Mouse (Mus musculus) kidney, embryonic 14.5 days (tissue): ENCODE results near the gene Rexo1. TPM values are rescaled to one million over a fixed set of nuclear protein-coding genes. Genes with fewer than 3 reads are reported as not detected.

Experiments used
- ATAC-seq: fragments of 200-750 bp; cut with Nextera tagmentation; 2 replicates; pipeline ENCODE4 v1.8.0; 2017; ENCODE audit warnings: moderate number of reproducible peaks, mild to moderate bottlenecking, moderate TSS enrichment, moderate library complexity; ENCODE audit not compliant: low FRiP score, low TSS enrichment
- H3K27ac ChIP-seq: fragments of 300-500 bp; sonication (generic); 2 replicates; pipeline ENCODE4 v1.5.1; 2014; ENCODE audit warnings: low read depth, mild to moderate bottlenecking, low read length, moderate library complexity, mixed read lengths
- H3K27me3 ChIP-seq: fragments of 300-500 bp; sonication (generic); 2 replicates; pipeline ENCODE4 v1.6.1; 2014; ENCODE audit warnings: mild to moderate bottlenecking, low read length; ENCODE audit not compliant: control insufficient read depth, insufficient read depth
- H3K36me3 ChIP-seq: fragments of 300-500 bp; sonication (generic); 2 replicates; pipeline ENCODE4 v1.6.1; 2014; ENCODE audit warnings: low read length, mixed read lengths; ENCODE audit not compliant: control insufficient read depth, insufficient read depth
- H3K4me1 ChIP-seq: fragments of 300-500 bp; sonication (generic); 2 replicates; pipeline ENCODE4 v1.6.1; 2014; ENCODE audit warnings: low read length, mixed read lengths; ENCODE audit not compliant: control insufficient read depth, insufficient read depth
- H3K4me2 ChIP-seq: fragments of 300-500 bp; sonication (generic); replicated peaks from 2 replicates; pipeline ENCODE4 v1.6.1; 2014; ENCODE audit warnings: low read depth, mild to moderate bottlenecking, low read length
- H3K4me3 ChIP-seq: fragments of 300-500 bp; sonication (generic); 2 replicates; pipeline ENCODE4 v1.5.1; 2014; ENCODE audit warnings: mild to moderate bottlenecking, low read length
- H3K9ac ChIP-seq: fragments of 300-500 bp; sonication (generic); 2 replicates; pipeline ENCODE4 v1.6.1; 2014; ENCODE audit warnings: low read depth, mild to moderate bottlenecking, low read length, moderate library complexity
- H3K9me3 ChIP-seq: fragments of 300-500 bp; sonication (generic); 2 replicates; pipeline ENCODE4 v1.6.1; 2016; ENCODE audit warnings: low read length; ENCODE audit not compliant: control insufficient read depth
- WGBS: fragments of 180-500 bp; shearing (Covaris S2); extraction: QIAGEN DNeasy Blood & Tissue Kit; methylation state at CpG from one replicate; pipeline ENCODE4 v1.1.7; 2014; 5-methylcytosine and 5-hydroxymethylcytosine counted together
- polyA plus RNA-seq: library from polyadenylated mRNA; unstranded; fragments of >200 nt; fragmentation: Nextera tagmentation; extraction: Ambion mirVana; gene quantifications from 2 replicates; pipeline ENCODE4 v1.2.1, GENCODE M21; 2014

The Rexo1 gene
- polyA plus RNA-seq, 1 experiment from 2014 or later = 31.3 TPM

GRCm38 (mm10) chr10:80509412-80510272 is 51.7 kb downstream of the Rexo1 start:
- peak; percentile 64; the same call in 1 of the 2 replicates for ATAC-seq
- Histone ChIP-seq H3K4me2 (peak overlapping the region; percentile 51), H3K27ac (no peak overlapping the region), H3K9ac (peak overlapping the region; percentile 24; the same call in 1 of the 2 replicates), H3K4me3 (peak overlapping the region; percentile 20; the same call in 1 of the 2 replicates), H3K27me3 (peaks cover 61% of the 10 kb centered on the region), H3K4me1 (no peaks in the 10 kb centered on the region), H3K36me3 (no peaks in the 10 kb centered on the region), H3K9me3 (no peaks in the 10 kb centered on the region)
- 7% methylated on average over 20 of the region's 20 CpGs for WGBS

- H3K4me3 ChIP-seq = no peak overlapping the region
- no peaks in the 10 kb centered on the region for H3K36me3 ChIP-seq
- no peak overlapping the region for H3K9ac ChIP-seq
- ATAC-seq = no peak
- H3K27me3 ChIP-seq = peaks cover 63% of the 10 kb centered on the region
- WGBS = 0% methylated on average over 11 of the region's 11 CpGs
- H3K4me2 ChIP-seq = no peak overlapping the region
- H3K9me3 ChIP-seq = no peaks in the 10 kb centered on the region
- H3K27ac ChIP-seq = no peak overlapping the region
- H3K4me1 ChIP-seq = no peaks in the 10 kb centered on the region
Measured at GRCm38 (mm10) chr10:80506222-80506621, 55.1 kb downstream of the Rexo1 start.

- H3K4me3 ChIP-seq = no peak overlapping the region
- no peak overlapping the region for H3K4me2 ChIP-seq
- no peak overlapping the region for H3K27ac ChIP-seq
- H3K9ac ChIP-seq = no peak overlapping the region
- H3K9me3 ChIP-seq = no peaks in the 10 kb centered on the region
- no peak for ATAC-seq
- 0% methylated on average over 9 of the region's 9 CpGs for WGBS
- H3K27me3 ChIP-seq = peaks cover 69% of the 10 kb centered on the region
- H3K4me1 ChIP-seq = no peaks in the 10 kb centered on the region
- H3K36me3 ChIP-seq = no peaks in the 10 kb centered on the region
Measured at GRCm38 (mm10) chr10:80504724-80505123, 56.6 kb downstream of the Rexo1 start.

GRCm38 (mm10) chr10:80503599-80504220 is 57.6 kb downstream of the Rexo1 start:
- Histone ChIP-seq H3K27me3 (peaks cover 76% of the 10 kb centered on the region), H3K36me3 (no peaks in the 10 kb centered on the region), H3K4me1 (no peaks in the 10 kb centered on the region), H3K9me3 (no peaks in the 10 kb centered on the region), H3K4me2 (no peak overlapping the region), H3K9ac (no peak overlapping the region), H3K4me3 (no peak overlapping the region), H3K27ac (no peak overlapping the region)
- no peak for ATAC-seq
- WGBS = 2% methylated on average over 27 of the region's 27 CpGs

GRCm38 (mm10) chr10:80502819-80503314 is 58.5 kb downstream of the Rexo1 start:
- H3K27ac ChIP-seq = no peak overlapping the region
- no peaks in the 10 kb centered on the region for H3K36me3 ChIP-seq
- H3K4me2 ChIP-seq = no peak overlapping the region
- no peak overlapping the region for H3K9ac ChIP-seq
- no peak for ATAC-seq
- WGBS = 1% methylated on average over 22 of the region's 22 CpGs
- peaks cover 82% of the 10 kb centered on the region for H3K27me3 ChIP-seq
- no peak overlapping the region; the same call in 1 of the 2 replicates for H3K4me3 ChIP-seq
- no peaks in the 10 kb centered on the region for H3K9me3 ChIP-seq
- no peaks in the 10 kb centered on the region for H3K4me1 ChIP-seq

- H3K27ac ChIP-seq = no peak overlapping the region
- H3K9me3 ChIP-seq = no peaks in the 10 kb centered on the region
- H3K9ac ChIP-seq = no peak overlapping the region
- H3K4me2 ChIP-seq = no peak overlapping the region
- H3K27me3 ChIP-seq = peaks cover 84% of the 10 kb centered on the region
- no peak for ATAC-seq
- no peaks in the 10 kb centered on the region for H3K4me1 ChIP-seq
- H3K4me3 ChIP-seq = no peak overlapping the region; the same call in 1 of the 2 replicates
- H3K36me3 ChIP-seq = no peaks in the 10 kb centered on the region
- WGBS = 1% methylated on average over 7 of the region's 7 CpGs
Measured at GRCm38 (mm10) chr10:80502291-80502690, 59.1 kb downstream of the Rexo1 start.

- no peak for ATAC-seq
- under 1% methylated on average over 20 of the region's 20 CpGs for WGBS
- no peak overlapping the region for H3K4me3 ChIP-seq
- no peak overlapping the region for H3K4me2 ChIP-seq
- peaks cover 10% of the 10 kb centered on the region; the same call in 1 of the 2 replicates for H3K4me1 ChIP-seq
- peaks cover 100% of the 10 kb centered on the region for H3K27me3 ChIP-seq
- no peaks in the 10 kb centered on the region for H3K9me3 ChIP-seq
- H3K9ac ChIP-seq = no peak overlapping the region
- H3K36me3 ChIP-seq = no peaks in the 10 kb centered on the region
- H3K27ac ChIP-seq = no peak overlapping the region
Measured at GRCm38 (mm10) chr10:80496421-80496820, 64.9 kb downstream of the Rexo1 start.

GRCm38 (mm10) chr10:80495901-80496300 is 65.5 kb downstream of the Rexo1 start:
- H3K27me3 ChIP-seq = peaks cover 100% of the 10 kb centered on the region
- peaks cover 10% of the 10 kb centered on the region; the same call in 1 of the 2 replicates for H3K4me1 ChIP-seq
- WGBS = 0% methylated on average over 29 of the region's 35 CpGs
- H3K36me3 ChIP-seq = no peaks in the 10 kb centered on the region
- H3K9me3 ChIP-seq = no peaks in the 10 kb centered on the region
- H3K27ac ChIP-seq = no peak overlapping the region
- ATAC-seq = no peak
- H3K9ac ChIP-seq = no peak overlapping the region
- H3K4me2 ChIP-seq = peak overlapping the region; percentile 52
- H3K4me3 ChIP-seq = peak overlapping the region; percentile 36
